Mouse (Mus musculus) monocyte, adult 5-6 weeks (primary cell): ENCODE data around the gene 1700001K19Rik. TPM values are rescaled to one million over a fixed set of nuclear protein-coding genes. Genes with fewer than 3 reads are reported as not detected.
A peak's percentile ranks its signal among the peaks of the same experiment; 100 is the strongest.
"Not testable (repeated sequence)": the region's sequence is repeated elsewhere in the genome, so short reads cannot be mapped to it uniquely, and the experiment has no call there.

Experiments used
- ATAC-seq: fragments of 153-309, 156-312 bp; replicated peaks from 2 replicates; pipeline ENCODE4 v1.8.0; 2017; ENCODE audit warnings: mild to moderate bottlenecking; ENCODE audit not compliant: low TSS enrichment, insufficient number of reproducible peaks, severe bottlenecking, poor library complexity, low FRiP score
- total RNA-seq: library from RNA; stranded (forward); fragments of 200-1000, 200-491, 200-594 nt; gene quantifications from 3 replicates; pipeline ENCODE4 v1.2.3, GENCODE M21; 2017

Gene 1700001K19Rik
- not detected in 3 replicates for total RNA-seq

DNA sequence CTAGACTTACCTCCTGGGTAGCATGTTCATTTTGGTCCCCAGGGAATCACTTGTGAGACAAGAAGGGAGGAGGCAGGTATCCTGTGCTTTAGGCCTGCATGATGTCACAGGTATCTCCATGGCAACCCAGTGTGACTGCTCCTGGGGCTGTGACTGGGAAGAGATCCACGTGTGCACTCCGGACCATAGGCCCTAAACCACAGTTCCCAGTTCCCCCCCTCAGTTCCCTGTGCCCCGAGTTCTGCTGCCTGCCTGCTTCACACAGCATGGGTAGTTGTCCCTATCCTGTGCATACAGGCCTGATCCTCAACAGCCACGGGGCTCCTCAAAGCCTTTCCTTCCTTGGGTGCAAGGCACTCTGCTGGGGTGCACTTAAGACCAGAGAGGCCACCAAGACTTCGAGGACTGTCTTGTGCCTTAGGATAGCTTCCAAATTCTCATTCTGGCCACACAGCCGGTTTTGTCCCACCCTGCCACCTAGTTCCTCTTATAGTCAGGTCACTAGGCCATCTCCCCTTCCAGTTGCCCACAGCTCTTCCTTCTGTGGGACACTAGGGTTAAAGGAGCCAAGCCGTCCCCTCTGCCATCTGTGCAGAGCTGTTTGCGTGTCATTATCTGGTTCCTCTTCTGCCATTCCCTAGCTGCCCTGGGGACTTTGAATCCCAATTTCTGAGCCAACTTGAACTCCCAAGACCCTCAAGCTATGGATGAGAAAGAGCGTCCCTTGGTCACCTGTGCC is at the start of gene 1700001K19Rik:
1700001K19Rik (minus strand) TSS at position 59 of the 739 bp plus-strand sequence.
- ATAC-seq, result no peak

DNA sequence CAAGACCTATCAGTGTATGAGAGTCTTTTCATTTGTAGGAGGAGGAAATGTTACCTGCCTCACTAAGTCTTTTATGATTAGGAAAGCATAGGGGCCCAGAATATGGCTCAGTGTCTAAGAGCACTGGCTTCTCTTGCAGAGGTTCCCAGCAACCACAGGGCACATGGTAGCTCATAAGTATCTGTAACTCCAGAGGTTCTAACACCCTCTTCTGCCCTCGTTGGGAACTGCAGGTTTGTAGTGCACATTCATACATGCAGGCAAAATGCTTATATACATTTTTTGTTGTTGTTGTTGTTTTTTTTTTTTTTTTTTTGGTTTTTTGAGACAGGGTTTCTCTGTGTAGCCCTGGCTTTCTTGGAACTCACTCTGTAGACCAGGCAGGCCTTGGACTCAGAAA is 44.0 kb upstream of the 1700001K19Rik start:
- no peak for ATAC-seq

DNA sequence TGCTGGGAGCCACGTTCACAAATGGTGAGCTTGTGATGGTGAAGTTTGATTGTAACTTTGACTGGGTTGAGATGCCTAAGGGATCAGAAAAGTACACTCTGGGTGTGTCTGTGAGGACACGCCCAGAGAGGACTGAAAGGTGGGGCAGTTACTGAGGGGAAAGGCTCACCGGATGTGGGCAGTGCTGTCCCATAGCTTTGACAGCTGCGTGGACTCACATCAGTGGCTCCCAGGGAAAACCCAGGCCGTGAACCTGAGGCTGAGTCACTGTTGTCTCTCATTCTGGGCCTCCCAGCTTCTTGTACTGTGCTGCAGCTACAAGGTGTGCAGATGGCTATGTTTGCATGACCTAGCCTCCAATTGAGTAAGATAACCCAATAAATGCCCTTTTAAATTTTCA is 43.1 kb upstream of the 1700001K19Rik start:
- no peak for ATAC-seq

DNA sequence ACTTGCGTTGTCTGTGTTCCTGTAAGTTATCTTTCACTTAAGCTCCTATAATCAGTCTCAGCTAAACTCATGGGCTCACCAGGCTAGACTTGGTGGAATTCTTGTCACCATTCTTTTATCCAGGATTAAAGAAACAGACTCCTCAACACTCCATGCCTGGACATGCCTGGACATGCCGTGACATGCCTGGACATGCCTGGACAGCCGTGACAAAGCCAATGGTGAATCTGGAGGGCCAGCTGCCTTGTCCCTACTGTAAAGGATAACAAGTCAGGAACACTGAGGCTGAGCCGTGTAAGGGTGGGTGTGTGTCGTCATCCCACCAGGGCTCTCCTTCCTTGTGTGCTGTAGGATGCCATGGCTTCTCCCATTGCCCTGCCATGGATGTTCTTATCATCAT is 42.6 kb upstream of the 1700001K19Rik start:
- ATAC-seq, result no peak

DNA sequence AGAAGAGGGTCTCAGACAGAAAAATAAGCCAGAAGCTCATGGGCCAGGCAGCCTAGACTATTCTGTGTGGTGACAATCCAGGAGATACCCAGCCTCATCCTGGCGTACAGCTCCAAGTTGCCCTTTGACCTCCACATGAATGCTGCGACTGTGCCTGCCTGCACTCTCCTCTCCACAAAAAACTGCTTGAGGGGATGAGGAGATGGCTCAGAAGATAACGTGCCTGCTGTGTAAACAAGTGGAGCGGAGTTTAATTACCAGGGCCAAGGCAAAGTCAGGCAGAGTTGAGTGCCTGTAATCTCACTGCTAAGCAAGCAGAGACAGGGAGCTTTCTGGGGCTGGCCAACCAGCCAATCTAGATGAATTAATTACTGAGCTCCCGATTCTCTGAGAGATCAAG is 33.6 kb upstream of the 1700001K19Rik start:
- ATAC-seq, result no peak

DNA sequence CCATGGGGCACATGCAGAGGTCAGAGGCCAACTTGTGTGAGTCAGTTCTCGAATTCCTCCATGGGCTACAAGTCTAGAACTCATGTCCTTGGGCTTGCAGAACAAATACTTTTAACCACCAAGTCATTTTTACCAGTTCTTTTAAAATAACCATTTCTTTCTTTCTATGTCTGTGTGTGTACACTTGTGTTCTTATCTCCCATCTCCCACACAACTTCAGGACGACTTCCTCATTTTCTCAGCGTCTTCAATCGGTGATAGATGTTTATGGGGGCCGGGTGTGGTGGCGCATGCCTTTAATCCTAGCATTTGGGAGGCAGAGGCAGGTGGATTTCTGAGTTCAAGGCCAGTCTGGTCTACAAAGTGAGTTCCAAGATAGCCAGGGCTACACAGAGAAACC is 31.8 kb upstream of the 1700001K19Rik start:
- no peak for ATAC-seq

DNA sequence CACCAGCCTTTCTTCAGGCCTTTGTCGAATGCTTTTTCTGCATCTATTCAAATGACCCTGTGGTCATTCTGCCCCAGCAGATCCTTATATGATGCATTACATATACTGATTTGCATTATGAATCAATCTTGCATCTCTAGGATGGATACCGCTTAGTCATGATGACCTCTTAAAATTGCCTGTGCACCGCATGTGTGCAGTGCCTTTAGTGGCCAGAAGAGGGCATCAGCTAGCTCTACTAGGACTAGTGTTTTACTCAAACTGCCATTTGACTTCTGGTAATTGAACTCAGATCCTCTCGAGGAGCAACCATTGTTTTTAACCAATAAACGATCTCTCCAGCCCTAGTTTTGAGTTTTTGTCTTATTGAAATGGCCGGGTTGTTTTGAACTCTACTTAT is 31.4 kb upstream of the 1700001K19Rik start:
- ATAC-seq, result no peak; the same call in 1 of the 2 replicates

DNA sequence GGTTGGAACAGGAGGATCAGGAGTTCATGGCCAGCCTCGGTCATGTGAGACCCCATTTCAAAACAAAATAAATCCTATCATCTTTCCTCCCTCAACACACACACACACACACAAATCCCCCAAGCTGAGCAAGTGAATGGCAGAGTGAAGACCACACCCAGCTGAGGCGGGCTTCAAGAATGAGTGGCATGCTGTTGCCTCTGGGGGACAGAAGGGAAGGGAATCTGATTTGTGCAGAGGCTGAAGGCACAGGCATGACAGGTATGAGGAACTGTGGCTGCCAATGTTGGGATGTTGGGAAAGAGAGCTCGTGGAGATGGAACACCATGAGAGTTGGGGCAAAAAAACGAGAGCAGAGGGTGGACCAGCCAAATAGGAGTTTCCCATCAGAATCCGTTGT is 28.9 kb upstream of the 1700001K19Rik start:
- ATAC-seq, result no peak

DNA sequence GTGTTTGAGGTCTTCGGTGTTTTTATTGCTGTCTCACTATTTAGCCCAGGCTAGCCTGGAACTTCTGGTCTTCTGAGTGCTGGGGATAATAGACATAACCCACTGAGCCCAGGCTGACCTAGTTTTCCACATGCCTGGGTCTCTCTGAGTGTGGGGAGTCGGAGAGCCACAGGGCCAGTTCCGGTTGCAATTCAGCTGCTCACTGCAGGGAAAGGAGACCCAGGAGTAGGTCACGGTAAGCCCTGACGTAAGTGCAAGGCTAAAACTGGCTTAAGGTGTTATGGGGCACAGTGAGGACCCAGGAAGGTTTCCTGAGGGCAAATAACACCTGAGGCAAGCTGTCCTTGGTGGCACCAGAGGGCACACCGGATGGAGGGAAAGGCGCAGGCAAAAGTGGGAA is 25.0 kb upstream of the 1700001K19Rik start:
- ATAC-seq, result no peak

DNA sequence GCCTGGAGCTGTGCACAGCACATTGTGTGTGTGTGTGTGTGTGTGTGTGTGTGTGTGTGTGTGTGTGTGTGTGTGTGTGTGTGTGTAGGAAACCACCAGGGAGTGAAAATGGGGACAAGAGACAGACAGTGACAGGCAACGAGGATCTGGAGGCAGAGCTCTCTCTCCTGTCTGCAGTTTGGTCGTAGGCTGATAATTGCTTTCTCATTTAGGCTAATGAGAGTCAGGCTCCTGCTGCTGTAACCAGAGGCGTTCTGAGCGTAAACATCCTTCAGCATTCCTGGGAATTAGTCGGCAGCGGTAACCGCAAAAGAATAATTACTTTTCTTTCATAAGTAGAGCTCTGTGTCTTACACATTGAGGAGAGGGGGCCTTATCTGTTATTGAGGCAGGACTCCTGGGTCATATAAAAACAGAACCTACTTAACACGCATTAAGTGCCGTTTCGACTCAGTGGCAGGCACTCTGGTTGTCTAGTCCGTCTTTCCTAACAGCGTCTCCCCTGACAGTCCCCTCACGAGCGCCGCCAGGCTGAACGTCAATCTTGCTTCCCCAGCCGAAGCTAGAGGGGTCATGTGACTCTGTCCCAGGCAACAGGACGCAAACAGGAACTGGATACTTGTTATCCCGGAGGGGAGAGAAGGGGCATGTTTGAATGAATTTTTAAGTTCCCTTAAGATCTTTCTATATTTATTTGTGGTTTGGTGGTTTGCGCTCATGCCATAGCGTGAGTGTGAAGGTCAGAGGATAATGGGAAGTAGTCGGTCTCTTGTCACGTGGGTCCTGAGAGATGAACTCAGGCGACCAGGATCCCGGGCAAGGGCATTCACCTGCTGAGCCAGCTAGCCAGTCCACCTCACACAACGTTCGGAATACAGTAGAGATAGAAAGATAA is 24.2 kb upstream of the 1700001K19Rik start:
- peak; percentile 87 for ATAC-seq

DNA sequence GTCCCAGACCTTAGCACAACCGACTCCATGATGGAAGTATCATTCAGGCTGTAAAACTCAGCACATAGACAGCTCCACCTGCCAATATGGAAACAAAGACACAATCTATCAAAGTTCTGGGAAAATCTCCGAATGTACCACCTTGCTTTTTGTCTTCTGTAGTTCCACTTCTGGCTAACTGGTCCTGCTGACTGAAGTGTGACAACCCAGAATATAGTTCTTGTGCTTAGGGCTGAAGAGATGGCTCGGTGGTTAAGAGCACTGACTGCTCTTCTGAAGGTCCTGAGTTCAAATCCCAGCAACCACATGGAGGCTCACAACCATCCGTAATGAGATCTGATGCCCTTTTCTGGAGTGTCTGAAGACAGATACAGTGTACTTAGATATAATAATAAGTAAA is 23.0 kb upstream of the 1700001K19Rik start:
- ATAC-seq, result not testable (repeated sequence)

DNA sequence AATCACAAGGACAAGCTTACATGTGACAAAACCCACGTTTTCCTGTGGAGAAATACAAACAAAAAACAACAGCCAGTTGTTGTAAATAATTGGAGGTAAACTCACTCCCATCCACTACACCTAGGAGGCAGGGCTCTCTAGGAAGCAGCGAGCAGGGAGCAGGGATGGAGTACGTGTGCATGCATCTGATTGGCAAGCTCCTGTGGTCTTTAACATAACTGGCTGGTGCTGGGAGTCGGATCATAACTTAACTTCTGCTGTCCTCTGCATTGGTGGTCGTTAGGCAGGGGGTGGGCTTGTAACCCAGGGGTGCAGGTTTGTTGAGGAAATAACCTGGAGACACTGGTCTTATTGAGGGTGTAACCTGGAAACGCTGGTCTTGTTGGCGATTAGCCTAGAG is 21.3 kb upstream of the 1700001K19Rik start:
- no peak for ATAC-seq

DNA sequence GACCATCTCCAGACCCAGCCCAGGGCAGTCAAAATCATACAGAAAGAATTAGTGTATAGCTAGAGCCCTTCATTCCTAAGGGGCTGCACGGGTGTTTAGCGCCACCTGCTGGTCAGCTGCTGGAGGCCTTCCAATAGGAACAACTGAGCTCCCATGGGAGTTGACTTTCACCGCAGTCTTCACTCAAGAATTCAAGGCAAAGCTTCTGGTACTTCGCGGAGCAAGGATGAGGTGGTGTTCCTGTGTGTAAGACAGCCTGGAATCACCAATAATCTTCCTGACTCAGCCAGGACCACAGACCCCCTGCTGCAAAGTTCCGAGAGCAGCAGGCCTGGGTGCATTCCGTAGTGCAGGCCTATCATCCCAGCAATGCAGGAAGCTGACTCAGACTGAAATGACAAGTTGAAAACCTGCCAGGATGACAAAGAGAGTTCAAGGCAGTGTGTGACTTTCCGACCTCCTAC is 20.6 kb upstream of the 1700001K19Rik start:
- 0 out of 2 replicates have a peak, but pooled peaks have one; percentile 40 for ATAC-seq

DNA sequence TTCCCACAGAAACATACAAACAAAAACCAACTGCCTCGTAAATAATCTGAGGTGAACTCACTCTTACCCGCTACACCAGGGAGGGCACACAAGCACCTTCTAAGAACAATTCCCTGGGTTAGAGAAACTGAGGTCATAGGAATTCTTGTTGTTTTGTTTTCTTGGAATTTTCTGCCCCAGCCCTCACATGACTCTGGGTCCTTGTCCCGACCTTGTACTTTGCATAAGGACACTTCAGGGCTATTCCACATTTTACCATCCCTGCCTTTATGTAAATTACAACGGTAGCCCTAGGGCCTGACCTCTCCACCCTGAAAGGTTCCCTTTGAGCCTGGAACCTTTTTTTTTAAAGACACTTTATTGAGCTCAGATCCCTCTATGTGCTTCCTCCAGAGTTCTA is 20.1 kb upstream of the 1700001K19Rik start, which contains the start of gene Hsp90aa1:
Hsp90aa1 (minus strand) TSS at position 173 of the 400 bp plus-strand sequence.
- ATAC-seq, result no peak

DNA sequence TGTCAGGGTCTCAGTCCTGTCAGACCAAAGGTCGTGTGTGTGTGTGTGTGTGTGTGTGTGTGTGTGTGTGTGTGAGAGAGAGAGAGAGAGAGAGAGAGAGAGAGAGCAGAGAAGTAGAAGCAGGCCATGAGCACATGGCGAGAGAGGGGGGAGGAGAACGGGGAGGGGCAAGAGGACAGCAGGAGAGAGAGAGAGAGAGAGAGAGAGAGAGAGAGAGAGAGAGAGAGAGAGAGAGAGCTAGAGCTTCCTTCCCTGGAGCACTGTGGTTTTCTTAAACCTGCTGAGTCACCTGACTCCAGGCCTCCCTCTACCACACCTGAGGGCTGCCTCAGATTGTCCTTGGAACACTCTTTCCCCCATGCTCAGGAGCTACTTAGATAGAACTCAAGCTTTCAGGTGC is 18.9 kb upstream of the 1700001K19Rik start:
- ATAC-seq, result not testable (repeated sequence)

DNA sequence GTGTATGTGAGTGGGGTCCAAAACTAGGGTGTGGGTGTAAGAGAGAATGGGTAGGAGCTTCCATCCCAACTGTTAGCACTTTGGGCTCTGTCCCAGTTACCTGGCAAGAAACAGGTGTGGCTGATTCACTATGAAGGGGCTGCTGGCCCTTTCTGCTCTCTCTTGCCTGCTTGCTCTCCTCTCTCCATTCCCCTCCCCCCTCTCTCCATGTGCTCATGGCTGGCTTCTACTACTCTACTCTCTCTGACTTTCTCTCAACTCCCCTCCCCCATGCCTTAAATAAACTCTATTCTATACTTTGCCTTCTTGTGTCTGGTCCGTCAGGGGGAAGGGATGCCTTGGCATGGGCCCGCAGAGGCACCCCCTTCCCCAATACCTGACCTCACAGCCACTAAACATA is 18.3 kb upstream of the 1700001K19Rik start:
- ATAC-seq, result no peak

DNA sequence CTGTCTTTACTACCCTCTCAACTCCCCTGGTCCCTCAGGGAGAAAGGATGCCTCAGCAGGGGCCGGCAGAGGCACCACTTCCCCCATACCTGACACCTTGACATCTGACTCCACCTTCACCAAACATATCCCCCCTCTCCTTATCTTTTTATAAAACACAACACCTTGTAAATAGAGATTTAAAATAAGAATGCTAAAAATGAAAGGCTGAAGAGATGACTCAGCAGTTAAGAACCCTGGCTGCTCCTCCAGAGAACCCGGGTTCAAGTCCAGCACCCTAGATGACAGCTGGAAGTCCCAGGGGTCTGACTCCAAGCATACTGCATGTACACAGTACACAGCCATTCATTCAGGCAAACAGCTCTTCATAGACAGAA is 16.7 kb upstream of the 1700001K19Rik start:
- no peak for ATAC-seq

DNA sequence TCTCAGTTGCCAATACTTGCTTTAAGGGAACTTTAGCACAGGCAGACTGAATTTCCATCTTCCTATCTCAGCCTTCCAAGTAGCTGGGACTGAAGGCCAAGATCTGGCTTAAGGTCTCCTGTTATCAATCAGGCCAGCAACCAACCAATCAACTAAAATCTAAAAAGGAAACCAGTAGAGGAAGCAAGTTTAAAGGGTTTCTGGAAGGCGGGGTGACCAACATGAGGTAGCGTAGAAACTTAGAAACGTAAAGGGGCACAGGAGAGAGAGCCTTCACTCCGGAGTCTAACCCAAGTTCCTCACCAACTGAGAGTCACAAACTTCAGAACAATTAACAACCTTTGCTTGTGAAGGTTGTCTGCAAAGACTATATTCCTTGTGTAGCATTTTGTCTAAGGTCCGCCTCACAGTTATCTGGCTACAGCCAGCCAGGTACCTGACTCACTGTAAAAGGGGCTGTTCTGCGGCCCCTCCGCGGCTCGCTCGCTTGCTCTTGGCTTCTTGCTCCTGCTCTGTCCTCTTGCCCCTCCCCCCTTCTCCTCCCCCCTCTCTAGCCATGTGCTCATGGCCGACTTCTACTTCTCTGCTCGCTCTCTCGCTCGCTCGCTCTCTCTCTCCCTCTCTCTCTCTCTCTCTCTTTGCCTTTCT is 16.2 kb upstream of the 1700001K19Rik start:
- no peak for ATAC-seq

DNA sequence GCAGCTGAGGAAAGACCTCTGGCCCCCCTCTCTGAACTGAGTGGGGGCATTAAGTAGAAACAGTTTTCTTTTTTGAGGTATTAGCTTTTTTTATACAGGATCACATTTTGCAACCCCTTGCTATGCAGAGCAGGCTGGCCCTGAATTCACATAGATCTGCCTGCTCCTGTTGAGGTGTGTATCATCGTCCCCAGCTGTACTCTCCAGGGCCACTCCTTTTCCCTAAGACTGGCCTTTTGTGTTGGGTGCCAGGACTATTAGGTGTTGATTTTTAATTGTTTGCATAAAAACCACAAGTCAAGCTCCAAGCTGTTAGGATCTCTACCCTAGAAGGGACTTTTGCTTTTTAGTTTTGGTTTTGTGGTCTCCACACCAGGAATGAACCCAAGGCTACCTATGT is 15.7 kb upstream of the 1700001K19Rik start:
- ATAC-seq, result no peak
